Mouse (Mus musculus) inflammation-experienced regulatory T-cells, adult 6 months (primary cell): ENCODE data around the gene Slc32a1. TPM values are rescaled to one million over a fixed set of nuclear protein-coding genes. Genes with fewer than 3 reads are reported as not detected.

Experiments
- polyA plus RNA-seq, 3 experiments: library from polyadenylated mRNA; unstranded; fragments of 100-300 nt; shearing (Covaris generic); gene quantifications; one replicate each; pipeline ENCODE4 v1.2.1; 2017

The Slc32a1 gene
- polyA plus RNA-seq, 3 experiments from 2014 or later = not detected

Other genes starting within 250 kb of the Slc32a1 start
- under 1 TPM in 2 of 3 experiments, not detected in 1; 0.10 to 0.11 TPM for gene Snhg11, start 235.1 kb upstream of the Slc32a1 start, polyA plus RNA-seq
- 10 to 100 TPM; 13.3 to 18.2 (median 13.8) TPM for gene Ralgapb, start 200.9 kb upstream of the Slc32a1 start, polyA plus RNA-seq
- not detected for gene Adig, start 108.2 kb upstream of the Slc32a1 start, polyA plus RNA-seq
- gene Arhgap40, start 98.0 kb upstream of the Slc32a1 start, polyA plus RNA-seq = not detected
- 1 to 10 TPM; 2.5 to 5.2 (median 2.8) TPM for gene Actr5, start 14.1 kb downstream of the Slc32a1 start, polyA plus RNA-seq
- gene Ppp1r16b, start 54.6 kb downstream of the Slc32a1 start, polyA plus RNA-seq = 100 to 1,000 TPM; 106 to 120 (median 115) TPM
- 1 to 10 TPM in 1 of 3 experiments, under 1 TPM in 2; 0.50 to 3.9 (median 0.59) TPM for gene Fam83d, start 157.3 kb downstream of the Slc32a1 start, polyA plus RNA-seq
- 10 to 100 TPM; 12.7 to 16.1 (median 14.1) TPM for gene Dhx35, start 184.0 kb downstream of the Slc32a1 start, polyA plus RNA-seq